Mouse (Mus musculus) v-Abl transformed pro-B cells (cell line): ENCODE data around the gene Bicra.

Experiments used
- in situ Hi-C, 2 experiments: fragments of 400-800 bp; cut with MboI; formaldehyde crosslinking; loops; one replicate each; pipeline ENCODE4 v1.15.1; 2025; ENCODE audit not compliant: unreplicated experiment in 2 of 2

Gene Bicra

DNA sequence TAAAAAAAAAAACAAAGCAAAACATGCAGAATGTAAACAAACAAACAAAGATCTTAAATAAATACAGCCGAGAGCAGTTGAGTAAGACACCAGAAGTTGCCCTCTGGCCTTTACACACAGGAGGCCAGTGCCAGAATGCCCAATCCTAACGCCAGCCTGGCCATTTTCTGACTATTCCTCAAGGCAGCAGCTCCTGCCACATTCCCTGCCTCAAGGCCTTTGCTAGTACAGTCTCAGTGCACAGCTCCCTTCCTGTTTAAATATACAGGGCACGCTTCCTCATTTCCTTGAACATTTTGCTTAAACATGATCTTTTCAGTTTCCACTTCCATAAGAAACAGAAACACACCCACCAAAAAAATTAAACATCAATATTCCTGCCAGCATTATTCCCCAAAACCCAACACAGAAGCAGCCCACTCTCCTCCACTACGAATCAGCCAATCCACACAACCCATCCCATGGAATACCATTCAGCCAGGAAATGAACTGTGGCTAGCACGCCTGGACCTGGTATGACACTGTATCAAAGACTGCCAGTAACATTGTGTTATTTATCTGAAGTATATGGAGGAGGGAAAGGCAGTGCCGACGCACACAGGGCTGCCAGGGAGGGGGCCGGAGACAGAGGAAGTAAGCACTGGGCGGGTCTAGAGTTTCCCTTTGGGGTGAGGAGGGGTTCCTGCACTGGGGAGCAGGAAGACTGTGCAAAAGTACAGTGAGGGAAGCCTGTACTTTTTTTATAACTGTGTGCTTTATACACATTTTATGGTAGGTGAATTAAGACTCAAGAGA is 29.5 kb downstream of the Bicra start:
- in situ Hi-C loops = no loop called here

DNA sequence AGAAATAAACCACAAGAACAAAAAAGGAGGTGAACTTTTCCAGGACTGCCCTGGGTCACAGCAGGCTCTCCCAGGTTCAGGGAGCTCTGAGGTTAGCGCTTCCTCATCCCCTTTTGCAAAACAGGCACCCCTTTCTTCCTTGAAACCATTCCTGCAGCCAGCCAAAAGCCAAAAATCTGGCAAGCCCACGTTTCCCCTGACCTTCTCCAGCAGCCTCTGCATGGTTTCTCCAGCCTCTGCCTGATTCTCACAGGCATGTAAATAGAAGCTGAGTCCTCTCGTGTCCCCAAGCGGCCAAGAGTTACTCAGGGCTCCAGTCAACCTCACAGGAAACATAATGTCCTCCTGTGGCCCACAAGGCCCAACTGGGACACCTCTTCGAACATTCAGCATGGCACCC is 32.3 kb downstream of the Bicra start:
- in situ Hi-C loops = no loop called here

DNA sequence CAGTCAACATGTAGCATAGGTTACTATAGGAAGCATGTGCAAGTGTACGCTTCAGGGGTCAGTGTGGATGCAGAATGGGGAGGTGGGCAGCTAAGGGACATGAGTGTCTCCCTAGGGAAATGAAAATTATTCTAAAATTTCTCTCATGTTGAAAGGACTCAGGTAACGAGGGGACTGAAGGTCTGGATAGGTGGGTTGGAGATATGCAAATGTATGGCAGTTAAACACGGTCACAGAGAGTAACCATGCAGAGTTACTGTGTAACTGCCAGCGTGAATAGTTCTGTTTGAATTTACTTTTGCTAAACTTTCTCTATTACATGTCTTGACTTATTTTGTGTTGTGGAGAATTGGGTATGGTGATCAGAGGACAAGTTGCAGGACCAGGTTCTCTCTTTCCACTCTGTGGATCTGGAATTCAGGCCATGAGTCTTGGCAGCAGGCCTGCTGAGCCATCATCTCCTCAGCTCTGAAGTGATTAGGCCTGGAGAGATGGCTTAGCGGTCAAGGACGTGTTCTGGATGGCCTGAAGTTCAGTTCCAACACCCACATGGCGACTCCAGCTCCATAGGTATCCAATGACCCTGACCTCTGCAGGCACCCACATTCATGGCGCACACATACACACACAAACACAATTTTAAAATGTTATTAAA is 33.1 kb downstream of the Bicra start:
- in situ Hi-C loops = loop anchor here in 1 of 2 experiments (5.0 kb wide), 1 partner anchor 33 kb away; the partner anchor contains the start of gene Bicra

DNA sequence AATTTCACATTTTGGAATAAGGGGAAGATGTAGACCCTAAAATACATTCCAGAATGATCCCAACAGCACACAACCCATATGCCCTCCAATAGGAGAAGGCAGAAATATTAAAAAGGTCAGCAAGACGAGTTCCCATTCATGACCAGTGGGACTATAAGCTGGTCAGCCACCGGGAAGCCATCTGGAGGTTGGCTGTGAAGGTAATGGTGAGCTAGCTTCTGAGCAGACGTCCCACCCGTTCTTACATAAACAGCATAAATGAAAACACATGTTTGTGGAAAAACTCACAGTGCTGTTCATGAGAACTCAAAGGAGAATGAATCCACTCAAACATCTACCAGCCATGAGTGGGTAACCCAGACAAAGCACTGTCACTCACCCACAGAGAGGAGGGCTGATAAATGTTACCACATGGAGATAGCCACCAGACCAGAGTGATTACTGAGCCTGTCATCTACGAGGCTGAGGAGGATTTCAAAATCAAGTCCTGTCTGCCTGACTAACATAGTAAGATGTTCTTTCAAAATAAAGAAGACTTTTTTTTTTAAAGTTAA is 33.9 kb downstream of the Bicra start:
- in situ Hi-C loops = loop anchor here in 1 of 2 experiments (5.0 kb wide), 1 partner anchor 34 kb away; the partner anchor contains the start of gene Bicra

DNA sequence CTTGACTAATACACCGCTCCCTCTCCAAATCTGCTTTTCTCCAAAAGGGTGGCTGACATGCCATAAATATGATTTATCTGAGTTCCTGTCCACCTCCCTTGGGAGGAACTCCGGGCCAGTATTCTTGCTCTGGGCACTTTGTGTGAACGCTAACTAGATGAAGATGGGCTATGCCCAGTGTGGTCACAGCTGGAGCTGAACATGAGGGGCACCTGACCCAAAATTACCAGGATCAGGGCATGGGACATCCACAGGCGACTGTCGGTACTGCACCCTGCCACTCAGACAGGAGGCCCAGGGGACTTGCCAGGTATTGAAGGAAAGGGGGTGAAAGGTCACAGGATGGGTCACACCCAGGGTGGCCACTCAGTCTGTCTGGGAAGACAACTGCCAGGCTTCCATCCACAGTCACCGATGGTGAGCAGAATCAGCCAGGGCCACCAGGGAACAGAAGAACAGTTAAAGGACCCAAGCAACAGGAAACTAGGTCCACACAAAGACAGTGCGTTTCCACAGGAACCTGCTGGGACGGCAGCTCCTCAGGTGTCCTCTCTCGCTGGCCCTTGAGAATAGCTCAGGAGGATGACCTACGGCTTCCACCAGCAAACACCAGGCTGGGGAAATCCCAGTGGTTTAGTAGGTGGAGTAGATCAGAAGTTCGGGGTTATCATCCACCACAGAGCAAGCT is 35.0 kb downstream of the Bicra start:
- in situ Hi-C loops = loop anchor here in 1 of 2 experiments (5.0 kb wide), 1 partner anchor 35 kb away; the partner anchor contains the start of gene Bicra

DNA sequence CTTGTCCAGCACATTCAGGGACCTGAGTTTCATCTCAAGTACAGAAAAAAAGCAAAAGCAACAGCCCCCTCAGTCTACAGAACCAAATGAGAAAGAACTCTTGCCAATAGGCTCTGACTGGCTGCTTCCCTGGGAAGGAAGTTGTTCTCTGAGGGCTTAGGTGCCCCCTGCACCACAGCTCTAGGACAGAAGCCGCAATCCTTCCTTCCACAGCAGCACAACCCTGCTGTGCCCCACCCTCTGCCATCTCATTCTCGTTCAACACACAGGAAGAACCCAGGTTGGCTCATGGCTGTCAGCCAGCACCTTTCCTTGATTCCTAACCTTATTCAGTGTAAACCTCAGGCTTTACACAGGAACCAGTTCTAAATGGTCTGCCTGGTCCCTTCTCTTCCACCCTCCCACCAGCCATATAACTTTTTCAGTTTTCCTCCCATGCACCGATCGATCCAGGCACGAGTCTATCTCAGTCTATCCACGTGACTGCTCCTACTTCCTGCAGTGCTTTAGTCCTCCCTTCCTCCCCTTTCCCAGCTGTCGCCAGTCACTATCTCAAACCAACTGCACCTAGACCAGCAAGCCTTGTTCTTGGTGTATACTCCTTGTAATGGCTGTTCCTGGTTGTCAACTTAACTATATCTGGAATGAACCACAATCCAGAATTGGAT is 36.2 kb downstream of the Bicra start:
- in situ Hi-C loops = loop anchor here in 1 of 2 experiments (5.0 kb wide), 1 partner anchor 36 kb away; the partner anchor contains the start of gene Bicra

DNA sequence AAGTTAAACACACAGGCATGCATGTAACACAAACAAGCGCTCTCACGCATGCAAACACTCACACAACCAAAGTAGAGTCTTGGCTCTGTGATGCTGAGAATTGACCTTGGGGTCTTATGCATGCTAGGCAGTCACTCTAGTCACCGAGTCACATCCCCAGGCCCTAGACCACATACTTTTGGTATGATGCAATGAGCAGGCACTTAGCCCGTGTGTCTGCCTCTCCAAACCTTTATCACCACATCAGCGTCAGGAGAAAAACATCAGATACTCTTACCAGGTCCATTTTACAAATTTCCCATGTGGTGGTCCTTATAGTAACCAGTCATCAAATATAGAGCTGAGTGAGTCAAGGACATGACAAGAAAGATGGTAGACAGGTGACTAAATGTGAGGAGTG is 37.1 kb downstream of the Bicra start:
- in situ Hi-C loops = loop anchor here in 1 of 2 experiments (5.0 kb wide), 1 partner anchor 37 kb away; the partner anchor contains the start of gene Bicra

DNA sequence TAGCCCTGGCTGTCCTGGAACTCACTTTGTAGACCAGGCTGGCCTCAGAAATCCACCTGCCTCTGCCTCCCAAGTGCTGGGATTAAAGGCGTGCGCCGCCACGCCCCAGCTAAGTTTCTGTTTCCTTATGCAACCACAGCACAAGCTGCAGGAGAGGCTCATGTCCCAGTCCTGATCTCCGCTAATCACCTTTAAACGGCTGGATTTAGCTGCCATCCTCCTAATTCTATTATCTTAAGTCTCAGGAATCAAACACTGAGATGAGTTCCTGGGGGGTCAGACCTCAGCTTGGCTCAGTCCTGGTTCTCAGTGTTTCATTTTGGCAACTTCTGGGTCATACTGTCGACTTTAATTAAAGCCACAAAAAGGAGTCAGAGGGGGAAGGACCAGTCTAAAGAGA is 38.1 kb downstream of the Bicra start:
- in situ Hi-C loops = loop anchor here in 1 of 2 experiments (5.0 kb wide), 1 partner anchor 38 kb away; the partner anchor contains the start of gene Bicra

DNA sequence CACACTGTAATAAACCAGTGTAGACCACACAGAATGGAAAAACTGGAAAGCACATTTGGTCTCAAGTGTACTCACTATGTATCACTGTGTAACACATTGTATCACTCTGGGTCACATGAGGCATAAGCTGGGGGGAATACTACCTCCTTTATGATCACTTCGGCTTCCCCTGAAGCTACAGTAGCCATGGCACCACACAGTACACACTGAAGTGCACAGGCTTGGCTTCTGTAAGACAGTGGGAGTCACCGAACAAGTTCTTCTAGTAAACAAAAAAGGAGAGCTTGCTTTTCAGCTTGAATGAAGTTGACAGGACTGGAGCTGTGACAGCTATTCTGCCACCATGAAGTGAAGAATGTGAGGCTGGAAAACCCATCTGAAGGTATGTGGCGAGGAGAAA is 42.7 kb downstream of the Bicra start:
- in situ Hi-C loops = no loop called here

DNA sequence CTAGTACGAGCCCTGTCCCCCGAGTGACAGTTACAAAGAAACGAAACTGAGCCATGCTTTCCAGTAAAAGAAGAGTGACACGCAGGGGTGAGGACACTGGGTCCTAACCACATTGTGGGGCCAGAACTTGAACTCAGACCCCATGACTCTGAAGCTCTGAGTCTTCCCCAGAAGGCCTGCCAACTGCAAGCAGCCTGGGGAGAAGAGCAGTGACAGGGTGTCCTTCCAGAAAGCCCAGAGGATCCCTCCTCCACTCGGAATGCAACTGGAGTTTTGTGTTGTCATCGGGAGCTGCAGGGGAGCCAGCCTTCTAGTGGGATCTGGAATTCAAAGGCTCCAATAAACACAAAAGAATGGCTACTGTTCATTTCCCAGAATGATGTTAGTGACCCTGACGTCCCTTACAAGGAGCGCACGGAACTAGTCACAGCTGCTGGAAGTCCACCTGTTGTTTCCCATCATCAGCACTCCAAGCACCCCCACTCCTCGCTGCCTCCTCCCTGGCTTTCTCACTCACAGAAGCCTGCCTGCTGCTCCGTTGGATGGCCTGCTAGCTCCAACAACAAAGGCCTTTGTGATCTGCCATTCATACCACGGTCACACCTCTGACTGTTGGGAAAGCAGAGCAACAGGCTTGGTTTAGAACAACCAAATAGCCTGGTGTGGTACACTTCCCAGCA is 43.4 kb downstream of the Bicra start:
- in situ Hi-C loops = no loop called here

DNA sequence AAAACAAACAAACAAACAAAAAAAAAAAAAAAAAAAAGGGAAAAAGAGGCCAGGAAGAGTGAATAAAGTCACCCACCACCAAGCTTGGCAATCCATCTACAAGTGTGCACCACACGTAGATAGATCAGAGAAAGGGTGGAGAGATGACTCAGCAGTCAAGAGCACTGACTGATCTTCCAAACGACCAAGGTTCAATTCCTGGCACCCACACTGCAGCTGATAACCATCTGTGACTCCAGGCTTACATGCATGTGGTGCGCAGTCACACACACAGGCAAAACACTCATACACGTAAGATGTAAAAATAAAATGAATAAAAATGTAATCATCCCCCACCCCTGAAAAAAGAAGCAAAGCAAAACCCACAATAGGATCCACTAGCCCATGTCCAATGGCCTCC is 44.7 kb downstream of the Bicra start:
- in situ Hi-C loops = no loop called here

DNA sequence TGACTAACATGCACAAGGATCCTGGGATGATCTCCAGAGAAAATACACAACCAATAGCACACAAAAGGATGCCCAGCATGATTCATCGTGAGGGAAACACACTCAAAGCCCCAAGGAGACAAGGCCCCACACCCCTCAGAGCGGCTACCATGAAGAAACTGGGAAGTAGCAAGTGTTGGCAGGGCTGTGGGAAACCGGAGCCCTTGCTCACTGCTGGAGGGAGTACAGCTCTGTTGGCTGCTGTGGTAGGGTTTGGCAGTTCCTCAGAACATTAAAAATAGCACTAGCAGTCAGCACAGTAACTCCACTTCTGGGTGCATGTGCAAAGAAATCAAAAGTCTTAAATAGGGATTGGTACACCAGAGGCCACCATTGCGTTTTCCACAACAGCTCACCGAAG is 45.5 kb downstream of the Bicra start:
- in situ Hi-C loops = no loop called here

DNA sequence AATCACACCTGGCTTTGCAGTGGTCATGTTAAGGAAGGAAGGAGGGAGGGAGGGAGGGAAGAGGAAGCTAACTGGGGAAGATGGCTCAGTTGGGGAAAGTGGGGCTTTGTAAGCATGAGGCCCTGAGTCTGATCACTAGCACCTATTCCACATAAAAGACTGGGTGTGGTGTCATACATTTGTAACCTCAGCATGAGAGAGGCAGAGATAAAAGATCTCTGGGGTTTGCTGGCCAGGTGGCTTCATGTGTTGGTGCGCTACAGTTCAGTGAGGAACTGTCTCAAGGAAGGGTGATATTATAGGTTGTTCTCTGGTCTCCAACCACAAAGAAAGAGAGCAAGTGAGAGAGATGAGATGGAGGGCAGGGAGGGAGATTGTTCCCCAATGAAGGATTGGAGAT is 46.0 kb downstream of the Bicra start:
- in situ Hi-C loops = no loop called here

DNA sequence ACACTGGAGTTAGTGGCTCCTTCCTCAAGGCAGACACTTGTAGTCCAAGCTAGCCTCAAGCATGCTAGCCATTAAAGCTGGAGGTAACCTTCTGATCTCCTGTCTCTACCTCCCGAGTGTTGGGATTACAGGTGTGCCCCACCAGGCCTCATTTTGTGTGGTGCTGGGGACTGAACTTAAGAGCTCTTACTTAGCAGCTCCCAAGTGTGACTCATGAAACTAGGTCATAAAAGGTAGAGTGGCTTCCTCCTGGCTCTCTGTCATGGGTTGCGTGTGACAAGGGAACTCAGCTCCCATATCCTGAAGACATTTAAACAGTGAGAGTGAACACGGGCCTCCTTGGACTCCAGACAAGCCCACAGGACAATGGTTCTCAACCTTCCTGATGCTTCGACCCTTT is 53.9 kb downstream of the Bicra start:
- in situ Hi-C loops = loop anchor here (25.0 kb wide), 1 partner anchor 269 kb away; the partner anchor contains the start of genes C5ar1 (in 2 of the 2) and Inafm1 (in 2 of the 2)

DNA sequence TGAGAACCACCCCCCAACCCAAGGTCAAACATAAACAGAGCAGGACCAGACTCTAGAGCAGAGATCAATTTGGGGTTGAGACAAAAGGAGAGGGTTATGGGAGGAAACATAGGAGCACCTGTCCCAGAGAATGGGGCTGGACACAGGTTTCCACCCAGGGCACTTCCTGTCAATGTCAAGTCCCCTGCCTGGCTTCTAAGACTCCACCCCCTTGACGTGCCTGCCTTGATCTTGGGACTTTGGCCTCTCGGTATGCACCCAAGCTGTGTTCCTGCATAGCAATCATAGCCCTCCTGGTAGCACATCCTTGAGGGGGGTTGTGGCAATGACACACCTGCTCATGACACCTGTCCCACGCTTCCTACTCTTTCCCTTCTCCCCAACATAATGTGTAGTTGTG is 54.6 kb downstream of the Bicra start:
- in situ Hi-C loops = loop anchor here (25.0 kb wide), 1 partner anchor 269 kb away; the partner anchor contains the start of genes C5ar1 (in 2 of the 2) and Inafm1 (in 2 of the 2)

DNA sequence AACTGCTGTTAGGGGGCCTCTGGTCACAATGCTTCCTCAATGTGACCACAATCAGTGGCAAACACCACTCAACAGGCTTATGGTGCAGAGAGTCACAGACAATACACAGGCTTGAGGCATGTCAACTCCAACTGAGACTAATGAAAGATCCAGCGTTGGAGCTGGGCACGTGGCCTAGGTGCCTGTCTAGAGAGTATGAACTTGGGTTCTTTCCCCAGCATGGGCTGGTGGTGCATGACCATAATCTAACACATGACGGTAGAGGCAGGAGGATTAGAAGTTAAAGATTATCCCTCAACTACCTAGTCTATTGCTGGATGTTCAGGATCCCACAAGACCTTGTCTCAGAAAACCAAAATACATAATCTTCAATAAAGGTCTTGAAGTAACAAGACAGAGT is 56.0 kb downstream of the Bicra start:
- in situ Hi-C loops = loop anchor here (25.0 kb wide), 1 partner anchor 271 kb away; the partner anchor contains the start of genes C5ar1 (in 2 of the 2) and Inafm1 (in 2 of the 2)

DNA sequence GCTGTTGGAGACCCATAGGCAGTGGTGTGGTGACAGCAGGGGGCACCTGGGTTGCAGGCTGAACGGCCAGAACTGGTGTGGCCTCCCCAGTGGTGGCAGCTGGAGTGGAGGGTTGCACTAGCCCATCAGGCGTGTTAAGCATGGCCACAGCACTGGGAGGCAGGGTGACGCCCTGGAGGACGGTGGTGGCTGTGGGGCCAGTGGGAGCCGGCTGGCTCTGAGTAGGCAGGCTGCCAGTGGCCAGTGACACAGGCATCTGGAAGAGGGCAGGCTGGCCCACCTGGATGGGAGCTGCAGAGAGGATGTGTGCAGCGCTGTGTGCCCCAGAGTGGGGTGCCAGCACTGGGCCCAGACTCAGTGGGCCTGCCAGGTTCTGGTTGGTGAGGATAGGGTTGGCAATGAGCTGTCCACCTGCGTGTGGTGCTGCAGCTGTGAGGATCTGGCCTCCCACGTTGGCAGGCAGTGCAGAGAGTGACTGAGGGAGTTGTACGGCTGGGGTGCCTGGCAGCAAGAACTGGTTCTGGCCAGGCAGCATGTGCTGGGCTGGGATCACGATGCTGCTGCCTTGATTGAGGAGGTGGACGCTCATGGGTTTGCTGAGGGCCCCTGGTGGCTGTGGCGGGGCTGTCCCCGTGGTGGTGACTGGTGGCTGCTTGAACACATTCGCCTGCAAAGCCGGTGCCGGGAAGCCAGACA is 59.9 kb downstream of the Bicra start:
- in situ Hi-C loops = loop anchor here (25.0 kb wide), 1 partner anchor 274 kb away; the partner anchor contains the start of genes C5ar1 (in 2 of the 2) and Inafm1 (in 2 of the 2)

DNA sequence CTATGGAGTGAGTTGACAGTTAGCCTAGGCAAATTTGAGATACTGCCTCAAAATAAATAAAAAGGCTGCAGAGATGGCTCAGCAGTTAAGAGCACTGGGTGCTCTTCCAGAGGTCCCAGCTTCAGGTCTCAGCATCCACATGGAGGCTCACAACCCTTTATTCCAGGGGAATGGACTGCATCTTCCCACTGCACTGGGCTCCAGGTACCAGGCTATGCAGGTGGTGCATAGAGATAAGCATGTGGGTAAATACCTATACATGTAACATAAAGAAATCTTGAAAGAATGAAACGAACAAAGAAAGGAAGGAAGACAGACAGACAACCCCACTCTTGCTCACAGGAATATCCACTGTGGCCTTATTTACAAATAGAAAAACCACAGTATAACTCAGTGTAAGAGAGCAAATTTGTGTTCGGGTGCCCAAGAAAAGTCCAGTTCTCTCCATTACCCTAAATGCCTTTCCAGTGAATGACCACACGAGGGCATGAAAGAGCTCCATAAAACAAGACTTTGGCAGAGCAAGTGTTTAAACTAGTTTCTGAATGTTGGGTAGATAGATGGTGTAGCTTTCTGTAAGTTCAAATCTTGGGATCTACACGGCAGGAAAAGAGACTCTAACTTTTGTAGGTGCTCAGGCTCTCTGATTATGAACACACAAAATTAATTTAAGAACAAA is 64.9 kb downstream of the Bicra start:
- in situ Hi-C loops = loop anchor here (5.0 to 25.0 kb wide), 4 partner anchors 64 to 279 kb away; partner anchors contain the start of genes C5ar1 (in 2 of the 2), Inafm1 (in 2 of the 2) and Bicra (in 1 of the 2)
